Mouse (Mus musculus) urinary bladder, postnatal 10 days (tissue): ENCODE data around the gene Npy5r.

Experiments
- DNase-seq: peaks from one replicate; pipeline ENCODE4 v3.0.0; 2022; ENCODE audit warnings: low spot score

Gene Npy5r

DNA sequence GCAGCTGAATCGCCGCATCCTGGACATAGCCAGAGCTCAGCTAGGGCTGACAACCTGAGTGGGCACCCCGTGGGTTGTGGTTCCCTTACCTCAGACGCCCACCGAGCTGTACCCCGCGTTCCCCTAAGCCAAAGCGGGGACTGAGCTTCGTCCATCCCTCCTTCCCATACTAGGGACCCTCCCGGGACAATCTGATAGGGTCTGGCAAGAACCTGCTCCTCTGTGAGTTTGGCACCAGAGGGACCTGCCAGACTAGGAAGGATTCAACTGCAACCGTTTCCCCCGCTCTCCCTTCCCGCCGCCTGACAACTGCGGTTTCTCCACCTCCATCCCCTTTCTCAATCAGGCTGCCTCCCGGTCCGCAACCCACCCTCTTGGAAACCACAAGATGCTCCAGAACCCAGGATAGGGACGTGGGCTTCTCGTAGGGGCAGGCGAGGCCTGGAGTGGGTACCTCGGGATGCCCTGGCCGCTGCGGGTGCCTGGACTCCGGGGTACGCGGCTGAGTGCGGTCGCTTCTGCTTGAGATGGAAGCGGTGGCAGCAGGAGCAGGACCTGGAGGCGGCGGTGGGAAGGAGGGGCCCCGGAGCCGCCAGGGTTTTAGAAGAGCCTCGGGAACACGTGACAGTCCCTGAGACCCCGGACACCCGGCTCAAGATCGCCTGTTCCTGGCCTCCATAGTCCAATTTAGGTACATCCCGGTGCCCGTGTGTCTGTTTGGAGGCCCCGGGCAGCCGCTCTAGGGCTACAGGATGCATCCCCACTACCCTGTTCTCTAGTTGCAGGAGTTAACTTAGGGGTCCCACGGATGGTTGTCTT lies at the start of gene Npy5r:
Gene Npy5r, minus strand, starts transcription at position 618 of the 819 bp plus-strand sequence.
- no peak for DNase-seq

DNA sequence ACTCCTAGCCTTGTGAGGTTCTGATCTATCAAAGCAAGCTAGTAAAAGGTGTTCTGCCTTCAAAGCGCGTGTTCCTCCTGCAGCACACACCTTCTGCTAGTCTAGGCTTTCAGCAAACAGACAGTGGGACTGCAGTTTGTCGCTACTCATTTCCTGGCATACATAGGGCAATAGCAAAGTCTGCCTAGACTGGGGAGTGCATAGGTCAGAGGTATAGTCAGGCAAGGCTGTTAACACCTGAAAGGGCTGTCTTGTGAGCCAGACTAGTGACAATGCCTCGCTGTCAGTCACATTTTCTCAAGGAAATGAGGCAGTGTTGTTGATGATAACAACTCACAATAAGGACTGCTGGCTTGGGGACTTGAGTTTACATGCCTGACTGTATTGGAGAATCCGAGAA lies 44.0 kb upstream of the Npy5r start:
- no peak for DNase-seq

DNA sequence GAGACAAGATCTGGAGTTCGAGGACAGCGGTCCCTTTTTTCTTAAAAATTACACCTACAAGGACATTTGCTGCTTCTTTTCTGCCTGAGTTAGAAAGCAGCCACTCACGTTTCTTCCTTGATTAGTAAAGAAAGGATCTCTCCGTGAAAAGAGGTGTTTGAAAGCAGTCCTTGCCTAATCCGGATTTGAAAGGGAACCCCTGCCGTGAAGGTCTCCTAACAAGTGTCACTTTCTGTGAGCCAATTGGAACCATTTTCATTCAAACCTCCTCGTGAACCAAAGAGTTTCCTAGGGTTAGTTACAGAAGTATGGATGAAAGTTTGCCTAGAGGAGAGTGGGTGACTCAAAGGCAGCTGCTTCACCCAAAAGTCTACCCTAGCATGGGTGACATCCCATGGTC lies 41.5 kb upstream of the Npy5r start:
- no peak for DNase-seq

DNA sequence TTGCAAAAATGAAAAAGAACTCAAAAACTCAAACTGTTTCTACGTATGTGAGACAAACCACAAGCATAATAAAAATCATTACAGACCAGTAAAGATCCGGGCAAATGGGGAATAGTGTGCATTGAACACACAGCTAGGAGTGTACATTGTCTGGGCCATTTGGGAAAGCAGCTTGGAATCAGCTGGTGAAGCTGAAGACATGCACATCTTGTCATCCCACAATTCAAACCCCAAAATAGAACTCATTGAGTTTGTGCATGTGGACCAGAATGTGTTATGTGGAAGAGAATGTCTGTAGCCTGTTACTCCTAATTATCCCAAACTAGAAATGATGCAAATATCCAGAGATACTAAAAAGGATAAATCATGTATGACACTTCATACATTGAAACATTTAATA lies 34.9 kb upstream of the Npy5r start:
- DNase-seq: no peak

DNA sequence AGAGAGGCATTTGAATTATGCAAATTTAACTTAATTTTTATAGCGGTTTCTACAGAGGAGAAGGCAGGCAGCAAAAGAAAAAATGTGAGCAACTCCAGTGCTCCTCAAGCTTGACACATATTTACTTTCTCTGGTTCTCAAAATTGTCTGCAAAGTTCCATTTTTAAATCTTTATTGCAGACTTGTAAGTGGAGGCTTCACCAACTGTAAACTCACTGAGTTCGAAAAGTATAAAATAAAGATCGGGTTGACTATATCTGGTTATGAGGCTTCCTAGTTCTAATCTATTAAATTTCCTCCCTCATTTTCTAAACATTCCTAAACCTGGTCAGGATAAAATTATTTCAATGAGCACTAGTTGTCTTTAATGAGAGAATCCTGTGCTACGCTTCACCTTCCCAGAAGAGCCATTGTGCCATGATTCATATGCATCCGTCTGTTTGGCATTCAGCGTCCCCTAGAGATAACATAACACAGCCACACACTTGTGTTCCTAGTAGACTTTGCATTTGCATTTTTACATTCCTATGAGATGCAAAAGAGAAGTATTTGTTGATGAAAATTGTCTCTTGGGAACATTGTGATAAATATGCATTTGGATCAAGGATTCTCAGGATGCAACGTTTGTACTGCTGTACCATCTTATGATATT lies 26.5 kb upstream of the Npy5r start:
- no peak for DNase-seq

GRCm38 (mm10) chr8:66698782-66699181 lies 10.9 kb upstream of the Npy5r start:
- DNase-seq: no peak

DNA sequence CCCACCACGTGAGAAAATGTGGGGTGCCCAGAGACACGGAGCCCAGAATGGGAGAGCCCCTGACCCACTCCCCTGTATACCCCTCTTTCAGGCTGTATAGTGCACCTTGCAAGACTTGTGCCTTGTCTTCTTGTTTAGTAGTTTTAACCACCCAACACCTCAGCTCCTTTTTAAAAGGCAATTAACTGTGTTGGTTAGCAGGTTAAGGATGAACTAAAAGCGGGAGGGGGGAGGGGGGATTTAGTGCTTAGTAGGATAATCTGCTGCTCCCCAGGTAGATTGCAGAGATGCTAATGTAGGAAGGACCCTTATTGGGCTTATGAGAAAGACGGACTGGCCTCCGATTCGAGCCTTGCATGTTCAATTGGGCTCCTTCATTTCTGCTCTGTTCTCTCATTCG lies 10.1 kb upstream of the Npy5r start:
- no peak for DNase-seq

DNA sequence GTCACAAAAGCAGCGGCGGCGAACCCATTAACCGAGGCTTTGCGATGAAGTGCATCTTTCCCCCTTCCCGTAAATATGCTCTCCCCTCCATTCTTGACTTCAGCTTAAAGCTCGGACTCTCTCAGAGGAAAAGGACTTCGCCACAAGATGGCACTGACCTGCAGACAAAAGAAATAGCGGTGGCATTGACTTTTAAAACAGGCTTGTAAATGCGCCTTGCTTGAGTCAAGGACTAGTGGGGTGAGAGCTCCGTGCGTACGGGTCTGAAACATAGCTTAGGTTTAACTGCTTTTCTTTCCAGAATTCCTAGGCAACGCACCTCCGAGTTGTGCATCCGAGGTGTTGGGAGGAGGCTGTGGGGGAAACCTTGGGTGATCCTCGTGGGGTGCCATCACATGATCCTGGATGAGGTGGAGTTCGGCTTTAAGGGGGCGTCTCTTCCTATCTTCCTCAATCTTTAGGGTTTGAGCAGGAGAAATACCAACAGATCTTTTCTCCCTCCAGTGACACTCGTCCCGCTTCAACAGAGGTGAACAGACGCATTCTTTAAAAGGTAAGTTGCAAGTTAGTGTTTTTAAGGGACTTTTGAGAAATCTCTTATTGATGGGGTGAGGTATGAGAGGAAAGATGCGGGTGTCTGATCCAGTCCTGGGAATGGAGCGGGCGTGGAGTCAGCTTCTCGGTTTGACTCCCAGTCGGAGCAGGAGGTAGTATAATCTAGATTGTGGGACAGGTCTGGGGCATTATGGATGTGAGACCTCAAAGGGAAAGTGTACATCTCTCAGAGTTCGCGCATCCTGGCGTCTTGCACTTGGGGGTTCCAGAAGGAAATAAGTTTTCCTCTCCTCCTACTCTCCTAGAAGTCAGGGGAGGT lies 9.3 kb upstream of the Npy5r start, which contains the start of gene Npy1r:
Gene Npy1r, plus strand, starts transcription at position 223 of the 874 bp plus-strand sequence.
- DNase-seq: no peak

- DNase-seq: no peak
These were observed 2.5 kb upstream of the Npy5r start for GRCm38 (mm10) chr8:66690402-66690801.

DNA sequence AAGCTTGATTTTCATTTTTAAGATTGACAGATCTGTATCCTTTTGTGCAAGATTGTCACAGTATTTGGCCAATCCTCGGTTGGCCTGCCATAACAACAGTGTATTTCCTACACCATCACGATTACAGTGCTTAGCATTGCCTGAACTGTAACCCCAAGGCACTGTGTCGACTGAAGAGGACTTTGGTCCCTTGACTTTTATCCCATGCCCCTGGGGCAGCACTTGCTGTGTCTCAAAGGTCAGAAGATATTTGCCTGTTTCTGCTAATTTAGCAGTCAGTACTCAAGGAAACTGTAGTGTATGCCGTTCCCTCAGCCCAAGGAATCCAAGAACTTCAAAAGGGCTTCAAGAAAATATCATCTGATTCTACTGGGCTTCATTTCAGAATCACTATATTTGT lies 871 bp upstream of the Npy5r start:
- DNase-seq: no peak

DNA sequence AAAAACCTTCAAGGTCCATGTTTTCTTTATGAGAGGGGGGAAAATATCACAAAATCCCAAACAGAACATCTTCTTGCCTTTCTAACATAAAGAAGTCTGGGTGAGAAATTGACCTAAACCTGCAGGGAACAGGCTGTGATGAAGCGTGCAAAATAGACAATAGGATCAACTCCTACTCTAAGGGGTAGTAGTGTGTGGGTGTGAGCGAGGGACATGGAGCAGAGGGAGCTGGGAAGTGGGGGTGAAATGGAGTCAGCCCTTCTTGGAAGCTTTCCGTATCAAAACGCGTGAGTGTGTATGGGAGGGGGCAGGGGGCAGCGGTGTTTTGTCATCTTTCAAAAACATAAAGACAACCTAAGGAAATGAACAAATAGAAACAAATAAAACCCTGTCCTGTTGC lies 467 bp upstream of the Npy5r start:
- DNase-seq: no peak

DNA sequence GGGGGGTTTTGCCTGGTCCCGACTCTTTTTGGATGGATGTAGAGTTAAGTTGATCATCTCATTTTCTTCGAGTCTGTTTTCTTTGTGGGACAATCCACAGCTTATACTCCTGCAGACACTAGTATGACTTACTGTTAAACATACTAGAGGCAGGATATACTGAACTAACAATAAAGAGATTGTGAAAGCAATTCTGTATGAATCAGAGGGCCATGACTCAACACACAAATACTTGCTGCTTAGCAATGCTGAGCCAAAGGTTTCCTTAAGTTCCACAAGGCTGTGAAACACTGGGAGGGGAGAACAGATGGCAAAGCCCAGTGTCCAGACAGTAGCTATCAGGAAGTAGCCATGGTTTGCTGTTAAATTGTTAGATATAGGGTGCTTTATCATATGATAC lies 6.7 kb downstream of the Npy5r start:
- no peak for DNase-seq

DNA sequence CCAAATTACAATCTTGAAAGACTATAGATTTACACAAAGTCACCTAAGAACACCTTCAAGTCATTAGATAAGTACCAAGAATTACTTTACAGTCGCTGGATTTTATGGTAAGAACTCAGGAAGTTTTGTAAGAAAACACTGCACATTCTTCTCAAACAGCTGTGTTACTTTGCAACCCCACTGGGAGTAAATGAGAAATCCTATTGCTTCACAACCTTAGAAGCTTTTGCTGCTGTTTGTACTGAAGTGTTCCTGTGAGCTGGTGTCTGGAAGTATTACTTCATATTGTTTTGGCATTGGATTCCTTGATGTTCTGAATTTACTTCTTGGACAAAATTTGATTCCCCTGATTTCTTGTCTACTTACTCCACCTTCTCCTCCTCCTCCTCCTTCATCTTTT lies 57.2 kb downstream of the Npy5r start:
- no peak for DNase-seq
